Mouse (Mus musculus) stomach, embryonic 14.5 days (tissue): ENCODE data around the gene Tmprss11e. TPM values are rescaled to one million over a fixed set of nuclear protein-coding genes. Genes with fewer than 3 reads are reported as not detected.

ENCODE experiments used
- ATAC-seq: fragments of 200-750 bp; cut with Nextera tagmentation; 2 replicates; pipeline ENCODE4 v1.8.0; 2017; ENCODE audit warnings: low read depth, moderate TSS enrichment; ENCODE audit not compliant: insufficient number of reproducible peaks, insufficient read depth, low FRiP score
- H3K27ac ChIP-seq: fragments of 300-500 bp; sonication (generic); 2 replicates; pipeline ENCODE4 v1.5.1; 2014; ENCODE audit warnings: mild to moderate bottlenecking, low read length, moderate library complexity, mixed read lengths
- H3K27me3 ChIP-seq: fragments of 300-500 bp; sonication (generic); 2 replicates; pipeline ENCODE4 v1.6.1; 2014; ENCODE audit warnings: low read length, control low read depth, mixed read lengths; ENCODE audit not compliant: control insufficient read depth, insufficient read depth
- H3K36me3 ChIP-seq: fragments of 300-500 bp; sonication (generic); 2 replicates; pipeline ENCODE4 v1.6.1; 2014; ENCODE audit warnings: mild to moderate bottlenecking, control low read depth, low read length, moderate library complexity, mixed read lengths; ENCODE audit not compliant: control insufficient read depth, insufficient read depth
- H3K4me1 ChIP-seq: fragments of 300-500 bp; sonication (generic); 2 replicates; pipeline ENCODE4 v1.6.1; 2014; ENCODE audit warnings: low read length, control low read depth, mixed read lengths; ENCODE audit not compliant: control insufficient read depth, insufficient read depth
- H3K4me2 ChIP-seq: fragments of 300-500 bp; sonication (generic); replicated peaks from 2 replicates; pipeline ENCODE4 v1.6.1; 2014; ENCODE audit warnings: low read depth, low read length, control low read depth
- H3K4me3 ChIP-seq: fragments of 300-500 bp; sonication (generic); 2 replicates; pipeline ENCODE4 v1.5.1; 2014; ENCODE audit warnings: low read depth, low read length, control low read depth
- H3K9ac ChIP-seq: fragments of 300-500 bp; sonication (generic); replicated peaks from 2 replicates; pipeline ENCODE4 v1.6.1; 2014; ENCODE audit warnings: low read depth, mild to moderate bottlenecking, control low read depth, low read length, moderate library complexity, mixed read lengths
- H3K9me3 ChIP-seq: fragments of 300-500 bp; sonication (generic); 2 replicates; pipeline ENCODE4 v1.6.1; 2016; ENCODE audit warnings: low read depth, low read length, control low read depth; ENCODE audit not compliant: control insufficient read depth
- WGBS: fragments of 180-500 bp; shearing (Covaris S2); extraction: QIAGEN DNeasy Blood & Tissue Kit; methylation state at CpG from one replicate; pipeline ENCODE4 v1.1.7; 2014; 5-methylcytosine and 5-hydroxymethylcytosine counted together
- polyA plus RNA-seq: library from polyadenylated mRNA; unstranded; fragments of >200 nt; fragmentation: Nextera tagmentation; extraction: Ambion mirVana; gene quantifications from 2 replicates; pipeline ENCODE4 v1.2.1, GENCODE M21; 2014

Gene Tmprss11e
- not detected in 2 replicates for polyA plus RNA-seq

- ATAC-seq: no peak
- Histone ChIP-seq H3K9me3 (no peaks in the 10 kb centered on the region), H3K9ac (no peak within 1 kb of the TSS), H3K27me3 (no peaks in the 10 kb centered on the region), H3K36me3 (no peaks in the 10 kb centered on the region), H3K4me1 (no peaks in the 10 kb centered on the region), H3K27ac (no peak within 1 kb of the TSS), H3K4me2 (no peak within 1 kb of the TSS), H3K4me3 (no peak within 1 kb of the TSS)
- 80% methylated on average over 4 of the region's 4 CpGs for WGBS
Observed at GRCm38 (mm10) chr5:86745715-86746114, at the start of gene Tmprss11e. Gene Tmprss11e (minus strand): TSS chr5:86745815.

GRCm38 (mm10) chr5:86792807-86793206, 47.2 kb upstream of the Tmprss11e start:
- Histone ChIP-seq H3K9ac (no peak overlapping the region), H3K27me3 (no peaks in the 10 kb centered on the region)
- ATAC-seq: no peak

GRCm38 (mm10) chr5:86792249-86792648, 46.6 kb upstream of the Tmprss11e start:
- H3K9ac ChIP-seq: no peak overlapping the region
- H3K36me3 ChIP-seq: no peaks in the 10 kb centered on the region
- H3K4me1 ChIP-seq: no peaks in the 10 kb centered on the region
- no peak for ATAC-seq
- no peak overlapping the region for H3K4me2 ChIP-seq
- no peaks in the 10 kb centered on the region for H3K27me3 ChIP-seq
- WGBS: 62% methylated on average over 4 of the region's 4 CpGs
- no peak overlapping the region for H3K27ac ChIP-seq
- no peak overlapping the region for H3K4me3 ChIP-seq
- H3K9me3 ChIP-seq: no peaks in the 10 kb centered on the region

More at GRCm38 (mm10) chr5:86792807-86793206, 47.2 kb upstream of the Tmprss11e start:
- Histone ChIP-seq H3K4me2 (no peak overlapping the region), H3K4me3 (no peak overlapping the region), H3K4me1 (no peaks in the 10 kb centered on the region), H3K27ac (no peak overlapping the region), H3K36me3 (no peaks in the 10 kb centered on the region), H3K9me3 (no peaks in the 10 kb centered on the region)
- 75% methylated on average over 8 of the region's 8 CpGs for WGBS

GRCm38 (mm10) chr5:86789954-86790353, 44.3 kb upstream of the Tmprss11e start:
- H3K4me1 ChIP-seq: no peaks in the 10 kb centered on the region
- 33% methylated on average over 2 of the region's 2 CpGs for WGBS

GRCm38 (mm10) chr5:86786798-86787197, 41.2 kb upstream of the Tmprss11e start:
- no peaks in the 10 kb centered on the region for H3K4me1 ChIP-seq
- no peak overlapping the region for H3K9ac ChIP-seq
- no peaks in the 10 kb centered on the region for H3K36me3 ChIP-seq
- no peak overlapping the region for H3K4me3 ChIP-seq
- no peaks in the 10 kb centered on the region for H3K27me3 ChIP-seq
- H3K9me3 ChIP-seq: no peaks in the 10 kb centered on the region
- no peak overlapping the region for H3K27ac ChIP-seq
- H3K4me2 ChIP-seq: no peak overlapping the region
- ATAC-seq: no peak
- 61% methylated on average over 1 of the region's 1 CpGs for WGBS

More at GRCm38 (mm10) chr5:86789954-86790353, 44.3 kb upstream of the Tmprss11e start:
- H3K9me3 ChIP-seq: no peaks in the 10 kb centered on the region
- H3K4me2 ChIP-seq: no peak overlapping the region
- H3K36me3 ChIP-seq: no peaks in the 10 kb centered on the region
- H3K4me3 ChIP-seq: no peak overlapping the region
- H3K27me3 ChIP-seq: no peaks in the 10 kb centered on the region
- H3K27ac ChIP-seq: no peak overlapping the region
- ATAC-seq: no peak
- no peak overlapping the region for H3K9ac ChIP-seq

- 69% methylated on average over 1 of the region's 1 CpGs for whole genome bisulfite sequencing
- H3K9ac ChIP-seq: no peak overlapping the region
- no peaks in the 10 kb centered on the region for H3K9me3 ChIP-seq
- no peak overlapping the region for H3K4me2 ChIP-seq
- no peaks in the 10 kb centered on the region for H3K36me3 ChIP-seq
- H3K4me1 ChIP-seq: no peaks in the 10 kb centered on the region
- H3K27ac ChIP-seq: no peak overlapping the region
- no peak for ATAC-seq
- H3K27me3 ChIP-seq: no peaks in the 10 kb centered on the region
- H3K4me3 ChIP-seq: no peak overlapping the region
Observed at GRCm38 (mm10) chr5:86784205-86784604, 38.6 kb upstream of the Tmprss11e start.

- WGBS: 49% methylated on average over 8 of the region's 8 CpGs
- H3K36me3 ChIP-seq: no peaks in the 10 kb centered on the region
- no peak overlapping the region for H3K27ac ChIP-seq
- H3K27me3 ChIP-seq: no peaks in the 10 kb centered on the region
- H3K9me3 ChIP-seq: no peaks in the 10 kb centered on the region
- no peaks in the 10 kb centered on the region for H3K4me1 ChIP-seq
- no peak overlapping the region for H3K4me2 ChIP-seq
- no peak overlapping the region for H3K9ac ChIP-seq
- no peak overlapping the region for H3K4me3 ChIP-seq
- ATAC-seq: peak; percentile 67
Observed at GRCm38 (mm10) chr5:86783059-86783458, 37.4 kb upstream of the Tmprss11e start.

- no peak overlapping the region for H3K4me3 ChIP-seq
- ATAC-seq: no peak
- H3K9me3 ChIP-seq: no peaks in the 10 kb centered on the region
- H3K27ac ChIP-seq: no peak overlapping the region
- no peaks in the 10 kb centered on the region for H3K4me1 ChIP-seq
- 55% methylated on average over 1 of the region's 1 CpGs for WGBS
- H3K27me3 ChIP-seq: no peaks in the 10 kb centered on the region
- H3K36me3 ChIP-seq: no peaks in the 10 kb centered on the region
- no peak overlapping the region for H3K4me2 ChIP-seq
- no peak overlapping the region for H3K9ac ChIP-seq
Observed at GRCm38 (mm10) chr5:86778471-86778870, 32.9 kb upstream of the Tmprss11e start.

- no peaks in the 10 kb centered on the region for H3K9me3 ChIP-seq
- no peaks in the 10 kb centered on the region for H3K36me3 ChIP-seq
- 84% methylated on average over 5 of the region's 5 CpGs for WGBS
- H3K27ac ChIP-seq: no peak overlapping the region
- H3K4me3 ChIP-seq: no peak overlapping the region
- no peak overlapping the region for H3K4me2 ChIP-seq
- ATAC-seq: no peak
- H3K27me3 ChIP-seq: no peaks in the 10 kb centered on the region
- H3K9ac ChIP-seq: no peak overlapping the region
- no peaks in the 10 kb centered on the region for H3K4me1 ChIP-seq
Observed at GRCm38 (mm10) chr5:86776941-86777340, 31.3 kb upstream of the Tmprss11e start.
